Comparison of ENCODE assay signal across 7 mouse cellular contexts in genomic region chr5:33273777-33274084, GRCm38 (mm10). TPM values are rescaled to one million over a fixed set of nuclear protein-coding genes. Genes with fewer than 3 reads are reported as not detected.
DNase-seq lines count a peak whose midpoint lies in the region; ATAC-seq lines count a peak whose summit lies in the region.

No protein-coding gene starts in this region.

- no peak for DNase-seq in lung, postnatal 14 days
- DNase-seq in embryonic facial prominence, embryonic 14.5 days (ENCODE audit: low spot score), result no peak
- no peak for DNase-seq in cerebellum, adult 18-20 months
- DNase-seq in natural killer cell, adult 2 months (ENCODE audit: low spot score in 2 of 2), result no peak

- no peaks in the 10 kb centered on the region for H3K9me3 ChIP-seq in lung, embryonic 15.5 days
- no peaks in the 10 kb centered on the region for H3K9me3 ChIP-seq in embryonic facial prominence, embryonic 14.5 days (ENCODE audit: control insufficient read depth, low read length)
- no peaks in the 10 kb centered on the region for H3K9me3 ChIP-seq in intestine, embryonic 16.5 days (ENCODE audit: control insufficient read depth, low read length)
- no peaks in the 10 kb centered on the region for H3K9me3 ChIP-seq in midbrain, embryonic 16.5 days (replicated peaks; ENCODE audit: control insufficient read depth, low read length, poor library complexity, severe bottlenecking)

- H3K4me3 ChIP-seq in lung, embryonic 15.5 days, result peak overlapping the region; percentile 91
- peak overlapping the region; percentile 89 for H3K4me3 ChIP-seq in embryonic facial prominence, embryonic 14.5 days (ENCODE audit: low read depth, low read length)
- H3K4me3 ChIP-seq in intestine, embryonic 16.5 days (ENCODE audit: low read length), result peak overlapping the region; percentile 70
- peak overlapping the region; percentile 79 for H3K4me3 ChIP-seq in midbrain, embryonic 16.5 days (ENCODE audit: low read depth, low read length)

- WGBS in lung, embryonic 15.5 days, result 8% methylated on average over 6 of the region's 6 CpGs
- 9% methylated on average over 6 of the region's 6 CpGs for WGBS in embryonic facial prominence, embryonic 14.5 days
- 9% methylated on average over 6 of the region's 6 CpGs for WGBS in intestine, embryonic 16.5 days
- WGBS in midbrain, embryonic 16.5 days, result 12% methylated on average over 6 of the region's 6 CpGs

- peak overlapping the region; percentile 99 for H3K27ac ChIP-seq in lung, embryonic 15.5 days
- peak overlapping the region; percentile 98; the same call in 1 of the 2 replicates for H3K27ac ChIP-seq in embryonic facial prominence, embryonic 14.5 days (replicated peaks; ENCODE audit: low read depth, low read length)
- peak overlapping the region; percentile 78 for H3K27ac ChIP-seq in intestine, embryonic 16.5 days (ENCODE audit: low read length)
- peak overlapping the region; percentile 99 for H3K27ac ChIP-seq in midbrain, embryonic 16.5 days (ENCODE audit: low read length)

- peaks cover 31% of the 10 kb centered on the region for H3K4me1 ChIP-seq in lung, embryonic 15.5 days
- peaks cover 11% of the 10 kb centered on the region; the same call in 1 of the 2 replicates for H3K4me1 ChIP-seq in embryonic facial prominence, embryonic 14.5 days (ENCODE audit: control insufficient read depth, insufficient read depth, low read length)
- peaks cover 23% of the 10 kb centered on the region for H3K4me1 ChIP-seq in intestine, embryonic 16.5 days (ENCODE audit: control insufficient read depth, insufficient read depth, low read length)
- peaks cover 38% of the 10 kb centered on the region for H3K4me1 ChIP-seq in midbrain, embryonic 16.5 days (ENCODE audit: control insufficient read depth, insufficient read depth, low read length)

- no peak for ATAC-seq in lung, embryonic 15.5 days (ENCODE audit: borderline replicate concordance, extremely low read depth, low FRiP score, low TSS enrichment)
- ATAC-seq in embryonic facial prominence, embryonic 14.5 days (ENCODE audit: low read depth), result no peak
- ATAC-seq in intestine, embryonic 16.5 days, result peak; percentile 34
- peak; percentile 4 for ATAC-seq in midbrain, embryonic 16.5 days

- H3K36me3 ChIP-seq in lung, embryonic 15.5 days, result peaks cover 21% of the 10 kb centered on the region
- H3K36me3 ChIP-seq in embryonic facial prominence, embryonic 14.5 days (ENCODE audit: control insufficient read depth, insufficient read depth, low read length), result peaks cover 26% of the 10 kb centered on the region
- peaks cover 5% of the 10 kb centered on the region for H3K36me3 ChIP-seq in intestine, embryonic 16.5 days (ENCODE audit: control insufficient read depth, insufficient read depth, low read length)
- peaks cover 6% of the 10 kb centered on the region for H3K36me3 ChIP-seq in midbrain, embryonic 16.5 days (ENCODE audit: control insufficient read depth, insufficient read depth, low read length)

- H3K4me2 ChIP-seq in lung, embryonic 15.5 days, result peak overlapping the region; percentile 80
- H3K4me2 ChIP-seq in embryonic facial prominence, embryonic 14.5 days (ENCODE audit: low read depth, low read length), result peak overlapping the region; percentile 89
- peak overlapping the region; percentile 72 for H3K4me2 ChIP-seq in intestine, embryonic 16.5 days (ENCODE audit: low read depth, low read length)
- H3K4me2 ChIP-seq in midbrain, embryonic 16.5 days (ENCODE audit: low read length), result peak overlapping the region; percentile 91

- peak overlapping the region; percentile 96 for H3K9ac ChIP-seq in lung, embryonic 15.5 days
- peak overlapping the region; percentile 93 for H3K9ac ChIP-seq in embryonic facial prominence, embryonic 14.5 days (ENCODE audit: low read depth, low read length)
- H3K9ac ChIP-seq in intestine, embryonic 16.5 days (ENCODE audit: low read depth, low read length), result peak overlapping the region; percentile 82
- peak overlapping the region; percentile 92 for H3K9ac ChIP-seq in midbrain, embryonic 16.5 days (ENCODE audit: low read depth, low read length)

- H3K27me3 ChIP-seq in lung, embryonic 15.5 days, result no peaks in the 10 kb centered on the region
- H3K27me3 ChIP-seq in embryonic facial prominence, embryonic 14.5 days (replicated peaks; ENCODE audit: control insufficient read depth, insufficient read depth, low read length), result no peaks in the 10 kb centered on the region
- H3K27me3 ChIP-seq in intestine, embryonic 16.5 days (replicated peaks; ENCODE audit: control insufficient read depth, insufficient read depth, low read length), result no peaks in the 10 kb centered on the region
- no peaks in the 10 kb centered on the region for H3K27me3 ChIP-seq in midbrain, embryonic 16.5 days (ENCODE audit: control insufficient read depth, insufficient read depth, low read depth, low read length)

RNA-seq across cellular contexts. Expression of gene Ctbp1, which starts 1.1 kb away (rescaled TPM):
- 351 and 372 TPM in 2 replicates for polyA plus RNA-seq in lung, embryonic 15.5 days (2015; fragmentation: Nextera tagmentation; extraction: Ambion mirVana)
- 290 and 337 TPM in 2 replicates for polyA plus RNA-seq in embryonic facial prominence, embryonic 14.5 days (2014; fragmentation: Nextera tagmentation; extraction: Ambion mirVana)
- polyA plus RNA-seq in intestine, embryonic 16.5 days (2015; fragmentation: Nextera tagmentation; extraction: Ambion mirVana), result 181 and 223 TPM in 2 replicates
- polyA plus RNA-seq in midbrain, embryonic 16.5 days (2015; fragmentation: Nextera tagmentation; extraction: Ambion mirVana), result 441 and 480 TPM in 2 replicates

RNA-seq across cellular contexts. Expression of gene Spon2, which starts 55.5 kb away (rescaled TPM):
- polyA plus RNA-seq in lung, embryonic 15.5 days (2015; fragmentation: Nextera tagmentation; extraction: Ambion mirVana), result 21.3 and 26.4 TPM in 2 replicates
- 21.7 and 27.1 TPM in 2 replicates for polyA plus RNA-seq in embryonic facial prominence, embryonic 14.5 days (2014; fragmentation: Nextera tagmentation; extraction: Ambion mirVana)
- polyA plus RNA-seq in intestine, embryonic 16.5 days (2015; fragmentation: Nextera tagmentation; extraction: Ambion mirVana), result 35.1 and 37.0 TPM in 2 replicates
- polyA plus RNA-seq in midbrain, embryonic 16.5 days (2015; fragmentation: Nextera tagmentation; extraction: Ambion mirVana), result 3.1 and 3.3 TPM in 2 replicates

Comparison
In these comparisons a context has a peak if more than half of its experiments do, and no peak if none do; other contexts are left out.
1. ATAC-seq: peak in intestine, embryonic 16.5 days (single experiment) and midbrain, embryonic 16.5 days (single experiment); none in lung, embryonic 15.5 days (single experiment) and embryonic facial prominence, embryonic 14.5 days (single experiment).
2. Peak in every context shown above with its lines, with median percentiles within 50 percentile points of each other: H3K27ac ChIP-seq, H3K4me2 ChIP-seq, H3K4me3 ChIP-seq and H3K9ac ChIP-seq.